Mouse (Mus musculus) frontal cortex, postnatal 10 days (tissue): ENCODE data around the gene Tjp1.

ENCODE experiments used
- DNase-seq, 2 experiments: peaks; one replicate each; pipeline ENCODE4 v3.0.0; 2022; ENCODE audit warnings: low spot score in 2 of 2, mixed read lengths in 1 of 2

The Tjp1 gene

GRCm38 (mm10) chr7:65527071-65528007 lies at the start of gene Tjp1:
Gene Tjp1 (minus strand): TSS chr7:65527781.
- DNase-seq, result peak; percentile 33 to 67

- DNase-seq, result peak; percentile 32 to 42
Observed at GRCm38 (mm10) chr7:65577118-65577517, 49.5 kb upstream of the Tjp1 start.

- DNase-seq, result no peak
Observed at GRCm38 (mm10) chr7:65572731-65573130, 45.1 kb upstream of the Tjp1 start.

GRCm38 (mm10) chr7:65570691-65571090 lies 43.1 kb upstream of the Tjp1 start:
- no peak for DNase-seq

- DNase-seq, result no peak
Observed at GRCm38 (mm10) chr7:65555996-65556395, 28.4 kb upstream of the Tjp1 start.

- DNase-seq, result no peak
Observed at GRCm38 (mm10) chr7:65545741-65546140, 18.2 kb upstream of the Tjp1 start.

GRCm38 (mm10) chr7:65532689-65533088 lies 5.1 kb upstream of the Tjp1 start:
- no peak for DNase-seq

GRCm38 (mm10) chr7:65523116-65523515 lies 4.5 kb downstream of the Tjp1 start:
- DNase-seq, result no peak

- no peak for DNase-seq
Observed at GRCm38 (mm10) chr7:65522490-65522889, 5.1 kb downstream of the Tjp1 start.

GRCm38 (mm10) chr7:65520622-65521021 lies 7.0 kb downstream of the Tjp1 start:
- no peak for DNase-seq

- peak; percentile 34 to 55 for DNase-seq
Observed at GRCm38 (mm10) chr7:65519788-65520563, 7.6 kb downstream of the Tjp1 start.

GRCm38 (mm10) chr7:65516903-65517302 lies 10.7 kb downstream of the Tjp1 start:
- DNase-seq, result no peak

- no peak for DNase-seq
Observed at GRCm38 (mm10) chr7:65513451-65514179, 14.0 kb downstream of the Tjp1 start.

GRCm38 (mm10) chr7:65509357-65509756 lies 18.2 kb downstream of the Tjp1 start:
- peak; percentile 31 to 36 for DNase-seq

- no peak for DNase-seq
Observed at GRCm38 (mm10) chr7:65507341-65507740, 20.2 kb downstream of the Tjp1 start.

- no peak for DNase-seq
Observed at GRCm38 (mm10) chr7:65502486-65503322, 24.9 kb downstream of the Tjp1 start.

GRCm38 (mm10) chr7:65500746-65501145 lies 26.8 kb downstream of the Tjp1 start:
- DNase-seq, result no peak

- DNase-seq, result peak in 1 of 2 experiments; percentile 66
Observed at GRCm38 (mm10) chr7:65497733-65498583, 29.6 kb downstream of the Tjp1 start.

- DNase-seq, result no peak
Observed at GRCm38 (mm10) chr7:65490526-65490925, 37.1 kb downstream of the Tjp1 start.

GRCm38 (mm10) chr7:65489742-65490141 lies 37.8 kb downstream of the Tjp1 start:
- no peak for DNase-seq
